Mouse (Mus musculus) G1E (cell line): ENCODE data around the gene Zbed4.

Experiments used
- CTCF ChIP-seq: IDR thresholded peaks from 2 replicates; pipeline ENCODE4 v1.5.1; 2012; ENCODE audit warnings: low read depth, low read length, inconsistent platforms, mixed read lengths
- GATA1 ChIP-seq: IDR thresholded peaks from 2 replicates; pipeline ENCODE4 v1.6.1; 2012; ENCODE audit warnings: borderline replicate concordance, low read length, inconsistent platforms, mixed read lengths
- POLR2AphosphoS5 ChIP-seq: IDR thresholded peaks from 2 replicates; pipeline ENCODE4 v1.6.1; 2012; ENCODE audit warnings: low read depth, low read length, inconsistent platforms; ENCODE audit not compliant: insufficient replicate concordance
- TAL1 ChIP-seq: conservative IDR thresholded peaks from 2 replicates; pipeline ENCODE4 v1.6.1; 2012; ENCODE audit warnings: low read depth, low read length, inconsistent platforms, mixed read lengths

- no peak for TF ChIP-seq CTCF
- TF ChIP-seq POLR2AphosphoS5, result no peak
- TF ChIP-seq TAL1, result no peak
- TF ChIP-seq GATA1, result no peak
These were observed 27.1 kb upstream of the Zbed4 start for GRCm38 (mm10) chr15:88724311-88724710.
